Mouse (Mus musculus) lung, embryonic 15.5 days (tissue): ENCODE results near the gene Scamp2. TPM values are rescaled to one million over a fixed set of nuclear protein-coding genes. Genes with fewer than 3 reads are reported as not detected.

Source experiments
- polyA plus RNA-seq: library from polyadenylated mRNA; unstranded; fragments of >200 nt; fragmentation: Nextera tagmentation; extraction: Ambion mirVana; gene quantifications from 2 replicates; pipeline ENCODE4 v1.2.1, GENCODE M21; 2015

The Scamp2 gene
- polyA plus RNA-seq, 1 experiment from 2014 or later: 60.9 TPM

Other genes with a start within 250 kb of the Scamp2 start
- gene Ppcdc, start 120.8 kb upstream of the Scamp2 start, polyA plus RNA-seq: 24.9 and 27.5 TPM in 2 replicates
- 6.3 and 6.9 TPM in 2 replicates for gene Scamp5, start 92.9 kb upstream of the Scamp2 start, polyA plus RNA-seq
- gene Rpp25, start 56.9 kb upstream of the Scamp2 start, polyA plus RNA-seq: 2.2 and 2.9 TPM in 2 replicates
- 516 and 522 TPM in 2 replicates for gene Cox5a, start 39.7 kb upstream of the Scamp2 start, polyA plus RNA-seq
- 23.1 and 23.2 TPM in 2 replicates for gene Fam219b, start 23.4 kb upstream of the Scamp2 start, polyA plus RNA-seq
- gene Mpi, start 8.2 kb upstream of the Scamp2 start, polyA plus RNA-seq: 39.8 and 46.3 TPM in 2 replicates
- gene Ulk3, start 28.5 kb downstream of the Scamp2 start, polyA plus RNA-seq: 11.6 and 16.0 TPM in 2 replicates
- gene Cplx3, start 45.3 kb downstream of the Scamp2 start, polyA plus RNA-seq: not detected in 2 replicates
- not detected in 2 replicates for gene Lman1l, start 59.8 kb downstream of the Scamp2 start, polyA plus RNA-seq
- gene Csk, start 92.7 kb downstream of the Scamp2 start, polyA plus RNA-seq: 22.7 and 25.9 TPM in 2 replicates
- gene Cyp1a2, start 122.8 kb downstream of the Scamp2 start, polyA plus RNA-seq: not detected in 2 replicates
- 0.11 and 0.14 TPM in 2 replicates for gene Cyp1a1, start 127.0 kb downstream of the Scamp2 start, polyA plus RNA-seq
- gene Edc3, start 147.6 kb downstream of the Scamp2 start, polyA plus RNA-seq: 34.0 and 35.8 TPM in 2 replicates
- gene Clk3, start 204.9 kb downstream of the Scamp2 start, polyA plus RNA-seq: 79.5 and 85.5 TPM in 2 replicates